Mouse (Mus musculus): ENCODE data around the gene Rap1gap. TPM values are rescaled to one million over a fixed set of nuclear protein-coding genes. Genes with fewer than 3 reads are reported as not detected.

Gene Rap1gap
- total and polyA plus RNA-seq, 3 experiments, result 7.7 to 42.6 TPM; not detected in 1

- peak; percentile 64 for DNase-seq (ENCODE audit: low read depth, low spot score)
- H3K27me3 ChIP-seq (ENCODE audit: control insufficient read depth in 1 of 2, insufficient read depth in 2 of 2, low read length in 2 of 2), result no peaks in the 10 kb centered on the region
- no peaks in the 10 kb centered on the region for H3K4me1 ChIP-seq (ENCODE audit: control insufficient read depth in 1 of 2, insufficient read depth in 2 of 2, low read length in 2 of 2)
- H3K79me2 ChIP-seq (ENCODE audit: control insufficient read depth, insufficient read depth, low read length, poor library complexity), result no peaks in the 10 kb centered on the region
- no peaks in the 10 kb centered on the region for H3K9me3 ChIP-seq (replicated peaks; ENCODE audit: insufficient read depth, low read length)
- H3K4me3 ChIP-seq (ENCODE audit: control insufficient read depth in 1 of 2, insufficient read depth in 1 of 2, low read depth in 2 of 2, low read length in 2 of 2), result no peak overlapping the region
- H3K9ac ChIP-seq (ENCODE audit: control insufficient read depth, low read depth, low read length, poor library complexity, severe bottlenecking), result no peak overlapping the region
- no peaks in the 10 kb centered on the region for H3K36me3 ChIP-seq (ENCODE audit: control insufficient read depth in 1 of 2, insufficient read depth in 2 of 2, low read length in 2 of 2)
- TF ChIP-seq MAX (IDR thresholded peaks at IDR 0.05; ENCODE audit: low read length), result no peak
- no peak for TF ChIP-seq TAL1 (IDR thresholded peaks at IDR 0.05; ENCODE audit: low read length)
- TF ChIP-seq ZKSCAN1 (IDR thresholded peaks at IDR 0.05; ENCODE audit: low read depth, low read length), result no peak
- no peak for TF ChIP-seq GABPA (IDR thresholded peaks at IDR 0.05; ENCODE audit: low read depth, low read length)
- TF ChIP-seq CTCF (IDR thresholded peaks at IDR 0.05 in 2 of 3, conservative IDR thresholded peaks at IDR 0.05 in 1 of 3; ENCODE audit: control insufficient read depth in 1 of 3, insufficient read depth in 1 of 3, low read depth in 2 of 3, low read length in 3 of 3, poor library complexity in 1 of 3, severe bottlenecking in 1 of 3), result no peak
- TF ChIP-seq USF2 (IDR thresholded peaks at IDR 0.05; ENCODE audit: borderline replicate concordance in 1 of 2, insufficient read depth in 1 of 2, low read depth in 1 of 2, low read length in 2 of 2), result no peak
- no peak for TF ChIP-seq GATA1 (IDR thresholded peaks at IDR 0.05; ENCODE audit: low read depth, low read length)
- no peak for TF ChIP-seq HCFC1 (IDR thresholded peaks at IDR 0.05; ENCODE audit: low read depth, low read length)
- no peak overlapping the region for H3K27ac ChIP-seq (ENCODE audit: control insufficient read depth, low read depth, low read length)
Observed at GRCm38 (mm10) chr4:137727506-137728187, 63.1 kb downstream of the Rap1gap start.

GRCm38 (mm10) chr4:137728399-137729154, 64.1 kb downstream of the Rap1gap start:
- Histone ChIP-seq H3K4me1 (ENCODE audit: control insufficient read depth in 1 of 2, insufficient read depth in 2 of 2, low read length in 2 of 2) (no peaks in the 10 kb centered on the region), H3K27me3 (ENCODE audit: control insufficient read depth in 1 of 2, insufficient read depth in 2 of 2, low read length in 2 of 2) (no peaks in the 10 kb centered on the region), H3K9me3 (replicated peaks; ENCODE audit: insufficient read depth, low read length) (no peaks in the 10 kb centered on the region), H3K4me3 (ENCODE audit: control insufficient read depth in 1 of 2, insufficient read depth in 1 of 2, low read depth in 2 of 2, low read length in 2 of 2) (no peak overlapping the region), H3K36me3 (ENCODE audit: control insufficient read depth in 1 of 2, insufficient read depth in 2 of 2, low read length in 2 of 2) (no peaks in the 10 kb centered on the region), H3K9ac (ENCODE audit: control insufficient read depth, low read depth, low read length, poor library complexity, severe bottlenecking) (no peak overlapping the region), H3K79me2 (ENCODE audit: control insufficient read depth, insufficient read depth, low read length, poor library complexity) (no peaks in the 10 kb centered on the region), H3K27ac (ENCODE audit: control insufficient read depth, low read depth, low read length) (no peak overlapping the region)
- TF ChIP-seq GATA1 (IDR thresholded peaks at IDR 0.05; ENCODE audit: low read depth, low read length) (no peak), USF1 (IDR thresholded peaks at IDR 0.05; ENCODE audit: low read depth, low read length) (no peak), MAX (IDR thresholded peaks at IDR 0.05; ENCODE audit: low read length) (no peak), JUND (IDR thresholded peaks at IDR 0.05; ENCODE audit: low read depth, low read length) (no peak), ZNF384 (IDR thresholded peaks at IDR 0.05; ENCODE audit: low read depth, low read length) (no peak), RCOR1 (IDR thresholded peaks at IDR 0.05; ENCODE audit: low read depth, low read length) (no peak), USF2 (IDR thresholded peaks at IDR 0.05; ENCODE audit: borderline replicate concordance in 1 of 2, insufficient read depth in 1 of 2, low read depth in 1 of 2, low read length in 2 of 2) (no peak), POLR2AphosphoS2 (IDR thresholded peaks at IDR 0.05; ENCODE audit: low read length) (no peak)
- no peak for DNase-seq (ENCODE audit: low read depth, low spot score)

Data from MEL (cell line).